Mouse (Mus musculus) brain, embryonic 14.5 days (tissue): ENCODE results near the gene Lcp2.

ENCODE experiments used
- CTCF ChIP-seq: fragments of 200-500 bp; IDR thresholded peaks from 2 replicates; pipeline ENCODE4 v1.5.1; 2012; ENCODE audit warnings: inconsistent platforms, mild to moderate bottlenecking, moderate library complexity, borderline replicate concordance; ENCODE audit not compliant: insufficient read depth, insufficient read length; ENCODE audit errors: extremely low read depth
- POLR2A ChIP-seq: fragments of 200-500 bp; IDR thresholded peaks from 2 replicates; pipeline ENCODE4 v1.6.1; 2012; ENCODE audit warnings: mild to moderate bottlenecking, inconsistent platforms, borderline replicate concordance; ENCODE audit not compliant: poor library complexity, insufficient read depth, insufficient read length, severe bottlenecking; ENCODE audit errors: extremely low read depth

DNA sequence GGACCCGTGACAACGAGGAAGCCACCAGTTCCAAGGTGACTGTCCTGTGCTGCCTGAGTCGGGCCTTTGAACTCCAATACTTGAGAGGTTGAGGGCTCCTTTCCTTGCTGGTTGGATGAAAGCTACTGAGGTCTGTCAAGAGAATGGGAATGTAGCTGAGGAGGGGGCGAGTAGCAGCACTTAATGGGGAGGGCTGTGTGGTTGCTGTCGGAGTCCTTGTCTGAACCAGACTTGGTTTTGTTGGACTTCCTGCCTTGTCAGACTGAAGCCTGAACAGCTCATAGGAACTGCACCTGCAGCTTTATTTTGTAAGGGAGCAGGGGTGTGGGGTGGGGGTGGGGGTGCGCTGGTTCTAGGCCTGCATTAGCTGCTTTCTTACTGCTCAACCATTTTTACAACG lies 31.9 kb downstream of the Lcp2 start:
- no peak for TF ChIP-seq CTCF
- TF ChIP-seq POLR2A: no peak
